Mouse (Mus musculus): ENCODE results near the gene Hyal1.

The Hyal1 gene

GRCm38 (mm10) chr9:107569270-107569669 lies 7.5 kb upstream of the Hyal1 start:
- in situ Hi-C loops (cut with MboI, MseI), result loop anchor here (25.0 kb wide), 1 partner anchor 1382 kb away; the partner anchor contains the start of gene Ppm1m

- in situ Hi-C loops (cut with MboI, MseI), result loop anchor here (25.0 kb wide), 1 partner anchor 1383 kb away; the partner anchor contains the start of gene Ppm1m
Measured at GRCm38 (mm10) chr9:107570016-107570415, 6.7 kb upstream of the Hyal1 start.

GRCm38 (mm10) chr9:107570845-107571244 lies 5.9 kb upstream of the Hyal1 start:
- in situ Hi-C loops (cut with MboI, MseI), result loop anchor here (25.0 kb wide), 1 partner anchor 1384 kb away; the partner anchor contains the start of gene Ppm1m

GRCm38 (mm10) chr9:107571534-107572326 lies 5.0 kb upstream of the Hyal1 start:
- in situ Hi-C loops (cut with MboI, MseI), result loop anchor here (25.0 kb wide), 1 partner anchor 1384 kb away; the partner anchor contains the start of gene Ppm1m

- in situ Hi-C loops (cut with MboI, MseI), result loop anchor here (25.0 kb wide), 1 partner anchor 1385 kb away; the partner anchor contains the start of gene Ppm1m
Measured at GRCm38 (mm10) chr9:107572327-107572662, 4.4 kb upstream of the Hyal1 start.

GRCm38 (mm10) chr9:107573774-107574173 lies 3.0 kb upstream of the Hyal1 start:
- in situ Hi-C loops (cut with MboI, MseI), result loop anchor here (25.0 kb wide), 1 partner anchor 1386 kb away; the partner anchor contains the start of gene Ppm1m

- in situ Hi-C loops (cut with MboI, MseI), result no loop called here
Measured at GRCm38 (mm10) chr9:107575579-107576356, 959 bp upstream of the Hyal1 start.

- in situ Hi-C loops (cut with MboI, MseI), result no loop called here
Measured at GRCm38 (mm10) chr9:107577871-107578270, 1.1 kb downstream of the Hyal1 start.

GRCm38 (mm10) chr9:107578587-107578986 lies 1.9 kb downstream of the Hyal1 start, which contains the start of gene Naa80:
Naa80 (plus strand) TSS chr9:107578887.
- in situ Hi-C loops (cut with MboI, MseI), result no loop called here

- in situ Hi-C loops (cut with MboI, MseI), result no loop called here
Measured at GRCm38 (mm10) chr9:107579023-107579900, 2.5 kb downstream of the Hyal1 start.

GRCm38 (mm10) chr9:107580501-107581317 lies 4.0 kb downstream of the Hyal1 start, which contains the start of gene Hyal3:
Hyal3 (plus strand) TSS chr9:107580818.
- in situ Hi-C loops (cut with MboI, MseI), result no loop called here

GRCm38 (mm10) chr9:107581584-107581983 lies 4.9 kb downstream of the Hyal1 start:
- in situ Hi-C loops (cut with MboI, MseI), result no loop called here

- in situ Hi-C loops (cut with MboI, MseI), result no loop called here
Measured at GRCm38 (mm10) chr9:107582509-107583062, 5.9 kb downstream of the Hyal1 start.

GRCm38 (mm10) chr9:107583174-107583573 lies 6.4 kb downstream of the Hyal1 start:
- in situ Hi-C loops (cut with MboI, MseI), result no loop called here

GRCm38 (mm10) chr9:107586504-107586903 lies 9.8 kb downstream of the Hyal1 start:
- in situ Hi-C loops (cut with MboI, MseI), result no loop called here

- in situ Hi-C loops (cut with MboI, MseI), result no loop called here
Measured at GRCm38 (mm10) chr9:107586974-107587832, 10.5 kb downstream of the Hyal1 start, which contains the start of gene Ifrd2. Ifrd2 (plus strand) TSS chr9:107587642.

GRCm38 (mm10) chr9:107587833-107588639 lies 11.3 kb downstream of the Hyal1 start:
- in situ Hi-C loops (cut with MboI, MseI), result no loop called here

All from T-helper 1 cell (primary cell).